Mouse (Mus musculus): ENCODE data around the gene Abcg4. TPM values are rescaled to one million over a fixed set of nuclear protein-coding genes. Genes with fewer than 3 reads are reported as not detected.

Gene Abcg4
- polyA plus RNA-seq, 1 experiment, result 1.9 TPM

- no peak for TF ChIP-seq POLR2A (IDR thresholded peaks at IDR 0.05; ENCODE audit: borderline replicate concordance, extremely low read depth, low read depth, low read length)
- TF ChIP-seq CTCF (IDR thresholded peaks at IDR 0.05; ENCODE audit: insufficient read depth, low read length), result no peak
- DNase-seq, result no peak
- H3K4me3 ChIP-seq (replicated peaks; ENCODE audit: extremely low read depth, low read depth, low read length), result no peak overlapping the region
- H3K4me1 ChIP-seq (ENCODE audit: control insufficient read depth, insufficient read depth, low read length), result peaks cover 8% of the 10 kb centered on the region
- WGBS, result 74% methylated on average over 4 of the region's 4 CpGs
Measured at GRCm38 (mm10) chr9:44236601-44237000, 51.8 kb downstream of the Abcg4 start.

DNA sequence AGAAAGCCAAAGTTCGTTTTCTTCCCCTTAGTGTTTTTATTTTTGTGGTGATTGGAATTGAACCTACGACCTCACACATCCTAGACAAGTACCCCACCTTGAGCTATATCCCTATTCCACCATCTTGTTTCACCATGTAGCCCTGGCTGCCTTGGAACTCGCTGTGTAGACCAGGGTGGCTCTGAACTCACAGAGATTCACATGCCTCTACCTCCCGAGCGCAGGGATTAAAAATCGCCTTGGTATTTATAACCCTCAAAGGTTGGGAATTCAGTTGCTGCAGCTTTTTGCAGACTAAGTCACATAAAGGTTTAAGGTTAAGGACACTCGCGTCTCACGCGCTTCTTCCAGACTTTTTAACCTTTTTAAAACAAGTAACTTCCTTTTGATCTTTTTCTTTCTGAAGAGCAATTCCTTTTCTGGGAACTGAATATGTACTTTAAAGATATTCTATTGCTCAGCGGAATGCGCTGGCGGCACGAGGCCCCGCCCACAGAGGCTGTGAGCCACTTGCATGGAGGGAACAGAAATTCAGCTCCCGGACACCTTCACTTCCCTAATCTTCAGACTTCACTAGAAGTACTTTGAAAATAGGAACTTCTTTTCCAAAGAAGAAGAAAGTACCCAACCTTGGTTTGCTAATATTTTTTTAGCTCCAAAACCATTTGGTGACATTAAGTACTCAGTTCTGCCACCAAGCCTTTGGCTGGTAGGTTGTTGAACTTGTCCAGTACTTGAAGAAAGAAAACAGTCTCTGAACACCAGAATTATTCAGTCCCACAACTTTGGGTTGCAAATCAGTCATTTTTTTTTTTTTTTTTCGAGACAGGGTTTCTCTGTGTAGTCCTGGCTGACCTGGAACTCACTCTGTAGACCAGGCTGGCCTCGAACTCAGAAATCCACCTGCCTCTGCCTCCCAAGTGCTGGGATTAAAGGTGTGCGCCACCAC lies 53.7 kb downstream of the Abcg4 start:
- Histone ChIP-seq H3K4me3 (replicated peaks; ENCODE audit: extremely low read depth, low read depth, low read length) (peak overlapping the region; percentile 28), H3K4me1 (ENCODE audit: control insufficient read depth, insufficient read depth, low read length) (peaks cover 11% of the 10 kb centered on the region)
- DNase-seq, result peak; percentile 52
- TF ChIP-seq CTCF (IDR thresholded peaks at IDR 0.05; ENCODE audit: insufficient read depth, low read length) (no peak), POLR2A (IDR thresholded peaks at IDR 0.05; ENCODE audit: borderline replicate concordance, extremely low read depth, low read depth, low read length) (no peak)
- WGBS, result 15% methylated on average over 19 of the region's 19 CpGs

DNA sequence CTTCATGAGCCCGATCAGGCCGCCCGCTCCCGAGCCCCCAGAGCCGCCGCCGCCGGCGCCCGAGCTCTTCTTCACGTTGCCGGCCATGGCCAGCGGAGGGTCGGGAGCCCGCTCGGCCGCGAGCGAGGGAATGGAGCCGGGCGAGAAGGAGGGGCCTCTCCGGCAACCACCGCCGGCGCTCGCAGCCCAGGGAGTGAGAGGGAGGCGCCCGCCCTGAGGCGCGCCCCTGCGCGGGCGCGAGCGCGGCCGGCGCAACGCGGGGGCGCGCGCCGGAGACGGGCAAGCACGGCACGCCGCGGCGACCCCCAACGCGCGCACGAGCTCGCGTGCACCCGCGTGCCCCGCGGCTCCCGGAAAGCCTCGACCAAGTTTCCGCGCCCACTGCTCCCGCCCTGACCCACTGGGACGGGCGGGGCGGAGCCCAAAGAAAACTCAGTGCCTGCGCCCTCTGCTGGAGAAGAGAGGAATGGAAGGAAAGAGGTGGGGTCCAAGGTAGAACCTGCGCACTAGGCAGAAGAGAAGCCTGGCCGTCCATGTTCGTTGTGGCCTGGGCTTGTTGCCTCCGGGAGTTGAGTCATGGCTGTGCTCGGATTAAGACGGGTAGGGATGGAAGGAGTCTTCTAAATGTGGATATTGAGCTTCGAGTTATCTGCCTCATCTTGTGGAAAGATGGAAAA lies 54.5 kb downstream of the Abcg4 start, which contains the start of gene Cbl:
TSS of gene Cbl (minus strand) at position 248 of the 677 bp plus-strand sequence.
- peak; percentile 98 for DNase-seq
- peak; percentile 93; the same call in 1 of the 2 replicates for TF ChIP-seq POLR2A (IDR thresholded peaks at IDR 0.05; ENCODE audit: borderline replicate concordance, extremely low read depth, low read depth, low read length)
- TF ChIP-seq CTCF (IDR thresholded peaks at IDR 0.05; ENCODE audit: insufficient read depth, low read length), result peak; percentile 75
- Histone ChIP-seq H3K4me3 (replicated peaks; ENCODE audit: extremely low read depth, low read depth, low read length) (peak within 1 kb of the TSS; percentile 93), H3K4me1 (ENCODE audit: control insufficient read depth, insufficient read depth, low read length) (peaks cover 13% of the 10 kb centered on the region)
- under 1% methylated on average over 54 of the region's 76 CpGs for WGBS

DNA sequence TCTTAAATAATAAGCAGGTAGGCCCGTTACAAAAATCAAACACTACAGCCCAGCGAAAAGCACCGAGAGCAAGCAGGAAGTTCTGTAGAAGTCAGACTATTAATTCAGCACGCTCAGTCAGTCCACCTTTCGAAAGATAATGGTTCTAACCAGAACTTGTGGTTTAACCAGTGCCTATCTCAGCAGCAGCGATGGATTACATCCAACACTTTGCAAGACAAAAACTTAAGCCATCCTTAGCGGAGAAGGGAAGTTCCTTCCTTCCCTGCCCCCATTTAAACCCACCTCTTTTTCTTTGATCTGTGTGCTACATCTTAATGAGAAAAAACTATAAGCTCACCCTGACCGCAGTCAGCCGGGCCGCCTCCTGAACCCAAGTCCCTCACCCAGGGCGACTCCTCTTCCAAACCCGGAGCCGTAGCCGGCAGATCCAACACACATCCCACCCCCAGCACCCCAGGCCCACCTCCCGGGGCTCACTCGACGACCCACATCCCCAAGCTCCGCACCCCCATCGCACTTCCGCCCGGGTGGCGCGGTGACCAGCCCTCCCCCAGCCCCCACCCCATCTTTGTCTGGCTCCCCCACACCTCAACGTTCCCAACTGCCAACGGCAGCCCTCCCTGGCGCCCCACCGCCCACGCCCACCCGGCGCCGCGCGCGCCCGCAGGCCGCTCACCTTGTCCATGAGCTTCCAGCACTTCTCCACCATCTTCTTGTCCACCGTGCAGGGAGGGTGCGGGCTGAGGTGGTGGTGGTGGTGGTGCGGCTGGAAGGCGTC lies 55.2 kb downstream of the Abcg4 start:
- Histone ChIP-seq H3K4me1 (ENCODE audit: control insufficient read depth, insufficient read depth, low read length) (peaks cover 13% of the 10 kb centered on the region), H3K4me3 (replicated peaks; ENCODE audit: extremely low read depth, low read depth, low read length) (peak overlapping the region; percentile 93)
- peak; percentile 35 for DNase-seq
- under 1% methylated on average over 40 of the region's 40 CpGs for WGBS
- TF ChIP-seq POLR2A (IDR thresholded peaks at IDR 0.05; ENCODE audit: borderline replicate concordance, extremely low read depth, low read depth, low read length), result no peak
- TF ChIP-seq CTCF (IDR thresholded peaks at IDR 0.05; ENCODE audit: insufficient read depth, low read length), result no peak

GRCm38 (mm10) chr9:44231609-44232008 lies 56.8 kb downstream of the Abcg4 start:
- TF ChIP-seq CTCF (IDR thresholded peaks at IDR 0.05; ENCODE audit: insufficient read depth, low read length) (no peak), POLR2A (IDR thresholded peaks at IDR 0.05; ENCODE audit: borderline replicate concordance, extremely low read depth, low read depth, low read length) (no peak)
- Histone ChIP-seq H3K4me3 (replicated peaks; ENCODE audit: extremely low read depth, low read depth, low read length) (no peak overlapping the region), H3K4me1 (ENCODE audit: control insufficient read depth, insufficient read depth, low read length) (peaks cover 13% of the 10 kb centered on the region)
- no peak for DNase-seq

DNA sequence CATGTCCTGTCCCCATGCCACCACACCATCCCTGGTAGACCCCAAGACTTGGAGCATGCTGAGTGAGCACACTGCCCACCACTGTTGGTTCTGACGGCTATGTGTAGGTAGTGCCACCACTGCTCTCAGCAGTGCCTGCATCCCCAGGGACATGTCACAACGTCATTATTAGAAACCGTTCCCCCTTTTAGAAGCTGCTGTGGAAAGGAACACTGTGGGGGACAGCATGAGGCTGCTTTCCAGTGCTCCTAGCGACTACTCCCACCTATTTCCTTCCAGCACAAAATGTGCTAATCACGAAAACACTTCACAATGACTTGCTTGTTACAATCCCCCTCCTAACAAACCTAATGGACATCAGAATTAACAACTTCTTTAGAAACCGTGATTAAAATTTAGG lies 62.4 kb downstream of the Abcg4 start:
- DNase-seq, result no peak
- Histone ChIP-seq H3K4me3 (replicated peaks; ENCODE audit: extremely low read depth, low read depth, low read length) (no peak overlapping the region), H3K4me1 (ENCODE audit: control insufficient read depth, insufficient read depth, low read length) (peaks cover 7% of the 10 kb centered on the region; the same call in 1 of the 2 replicates)
- TF ChIP-seq CTCF (IDR thresholded peaks at IDR 0.05; ENCODE audit: insufficient read depth, low read length) (no peak), POLR2A (IDR thresholded peaks at IDR 0.05; ENCODE audit: borderline replicate concordance, extremely low read depth, low read depth, low read length) (no peak)
- 42% methylated on average over 6 of the region's 6 CpGs for WGBS

Other genes with a start within 250 kb of the Abcg4 start
- 22.0 and 34.3 TPM in 2 replicates for gene Thy1, start 245.2 kb downstream of the Abcg4 start, polyA plus RNA-seq (2012; rRNA removed)
- gene Usp2, start 221.6 kb downstream of the Abcg4 start, polyA plus RNA-seq (2012; rRNA removed), result 5.7 and 9.2 TPM in 2 replicates
- gene Mfrp, start 186.9 kb downstream of the Abcg4 start, polyA plus RNA-seq (2012; rRNA removed), result 0.25 and 0.34 TPM in 2 replicates
- gene C1qtnf5, start 181.4 kb downstream of the Abcg4 start, polyA plus RNA-seq (2012; rRNA removed), result 29.0 and 31.0 TPM in 2 replicates
- gene Gm49380, start 175.1 kb downstream of the Abcg4 start, polyA plus RNA-seq (2012; rRNA removed), result 0.27 TPM in 1 of 2 replicates, not detected in the other
- 24.6 and 25.0 TPM in 2 replicates for gene Rnf26, start 175.1 kb downstream of the Abcg4 start, polyA plus RNA-seq (2012; rRNA removed)
- gene Mcam, start 154.1 kb downstream of the Abcg4 start, polyA plus RNA-seq (2012; rRNA removed), result 170 and 209 TPM in 2 replicates
- gene Cbl, start 54.6 kb downstream of the Abcg4 start, polyA plus RNA-seq (2012; rRNA removed), result 9.0 and 14.2 TPM in 2 replicates
- 13.8 and 26.9 TPM in 2 replicates for gene Ccdc153, start 47.9 kb downstream of the Abcg4 start, polyA plus RNA-seq (2012; rRNA removed)
- 0.11 and 0.12 TPM in 2 replicates for gene Pdzd3, start 37.1 kb downstream of the Abcg4 start, polyA plus RNA-seq (2012; rRNA removed)
- 15.0 and 15.8 TPM in 2 replicates for gene Nlrx1, start 20.0 kb downstream of the Abcg4 start, polyA plus RNA-seq (2012; rRNA removed)
- 16.9 and 21.3 TPM in 2 replicates for gene Hinfp, start 17.1 kb upstream of the Abcg4 start, polyA plus RNA-seq (2012; rRNA removed)
- 77.9 and 88.0 TPM in 2 replicates for gene C2cd2l, start 31.7 kb upstream of the Abcg4 start, polyA plus RNA-seq (2012; rRNA removed)
- gene Dpagt1, start 37.4 kb upstream of the Abcg4 start, polyA plus RNA-seq (2012; rRNA removed), result 50.0 and 58.7 TPM in 2 replicates
- 41.3 and 50.1 TPM in 2 replicates for gene H2afx, start 46.1 kb upstream of the Abcg4 start, polyA plus RNA-seq (2012; rRNA removed)
- gene Hmbs, start 55.6 kb upstream of the Abcg4 start, polyA plus RNA-seq (2012; rRNA removed), result 21.8 and 27.7 TPM in 2 replicates
- gene Vps11, start 73.1 kb upstream of the Abcg4 start, polyA plus RNA-seq (2012; rRNA removed), result 21.6 and 30.2 TPM in 2 replicates
- 43.2 and 49.6 TPM in 2 replicates for gene Hyou1, start 90.9 kb upstream of the Abcg4 start, polyA plus RNA-seq (2012; rRNA removed)
- gene Slc37a4, start 108.2 kb upstream of the Abcg4 start, polyA plus RNA-seq (2012; rRNA removed), result 20.7 and 29.8 TPM in 2 replicates
- gene Rps25, start 118.5 kb upstream of the Abcg4 start, polyA plus RNA-seq (2012; rRNA removed), result 117 and 226 TPM in 2 replicates
- gene Trappc4, start 119.0 kb upstream of the Abcg4 start, polyA plus RNA-seq (2012; rRNA removed), result 42.2 and 43.8 TPM in 2 replicates
- gene Ccdc84, start 130.0 kb upstream of the Abcg4 start, polyA plus RNA-seq (2012; rRNA removed), result 16.4 and 23.0 TPM in 2 replicates
- 0.16 TPM in 1 of 2 replicates, not detected in the other for gene Foxr1, start 152.5 kb upstream of the Abcg4 start, polyA plus RNA-seq (2012; rRNA removed)
- 4.0 and 4.4 TPM in 2 replicates for gene Upk2, start 166.4 kb upstream of the Abcg4 start, polyA plus RNA-seq (2012; rRNA removed)
- 69.0 and 70.7 TPM in 2 replicates for gene Bcl9l, start 194.2 kb upstream of the Abcg4 start, polyA plus RNA-seq (2012; rRNA removed)